Mouse (Mus musculus): ENCODE results near the gene Msmp. TPM values are rescaled to one million over a fixed set of nuclear protein-coding genes. Genes with fewer than 3 reads are reported as not detected.
"Not testable (repeated sequence)": the region's sequence is repeated elsewhere in the genome, so short reads cannot be mapped to it uniquely, and the experiment has no call there.

Msmp gene
- total RNA-seq, 4 experiments from 2014 or later = 0.52 TPM; not detected in 3

DNA sequence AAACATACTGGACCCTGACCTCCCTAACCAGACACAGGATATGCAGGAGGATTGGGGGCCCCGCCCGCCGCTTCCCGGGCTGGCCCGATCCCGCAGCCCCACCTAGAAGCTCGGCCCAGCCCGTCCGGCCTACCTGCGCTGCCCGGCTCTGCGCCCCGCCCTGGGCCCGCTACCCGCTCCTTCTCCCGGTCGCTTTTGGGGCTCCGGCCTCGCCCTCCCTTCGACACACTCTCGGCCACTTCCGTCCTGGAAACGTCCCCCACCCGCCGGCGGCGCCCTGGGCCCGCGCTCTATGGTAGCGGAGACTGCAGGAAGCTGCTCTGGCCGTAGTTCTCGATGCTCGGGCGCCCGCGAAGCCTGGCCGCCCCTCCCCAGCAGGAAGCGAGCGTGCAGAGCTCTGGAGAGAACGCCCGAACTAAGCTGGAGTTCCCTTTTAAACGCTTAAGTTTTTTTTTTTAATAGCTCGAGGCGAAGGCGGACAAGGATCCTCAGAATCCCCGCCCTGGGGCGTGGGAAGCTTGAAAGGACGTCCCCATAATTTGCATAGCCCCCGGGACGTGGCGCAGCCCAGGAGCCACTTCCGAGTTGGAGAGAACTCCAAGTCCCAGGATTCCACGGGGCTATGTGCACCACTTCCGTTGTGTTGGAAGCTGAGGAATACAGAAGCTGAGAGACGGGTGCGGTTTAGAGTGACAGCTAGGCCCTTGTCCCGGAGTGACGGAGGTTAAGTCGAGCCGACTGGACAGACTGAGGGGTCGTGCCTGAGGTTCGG lies 22.1 kb downstream of the Msmp start, which contains the start of the genes Creb3 and Tln1:
Gene Creb3, plus strand, starts transcription at position 336 of the 772 bp plus-strand sequence.
Gene Tln1, minus strand, starts transcription at position 695 of the 772 bp plus-strand sequence.
- DNase-seq (ENCODE audit: low spot score) = peak; percentile 98

DNA sequence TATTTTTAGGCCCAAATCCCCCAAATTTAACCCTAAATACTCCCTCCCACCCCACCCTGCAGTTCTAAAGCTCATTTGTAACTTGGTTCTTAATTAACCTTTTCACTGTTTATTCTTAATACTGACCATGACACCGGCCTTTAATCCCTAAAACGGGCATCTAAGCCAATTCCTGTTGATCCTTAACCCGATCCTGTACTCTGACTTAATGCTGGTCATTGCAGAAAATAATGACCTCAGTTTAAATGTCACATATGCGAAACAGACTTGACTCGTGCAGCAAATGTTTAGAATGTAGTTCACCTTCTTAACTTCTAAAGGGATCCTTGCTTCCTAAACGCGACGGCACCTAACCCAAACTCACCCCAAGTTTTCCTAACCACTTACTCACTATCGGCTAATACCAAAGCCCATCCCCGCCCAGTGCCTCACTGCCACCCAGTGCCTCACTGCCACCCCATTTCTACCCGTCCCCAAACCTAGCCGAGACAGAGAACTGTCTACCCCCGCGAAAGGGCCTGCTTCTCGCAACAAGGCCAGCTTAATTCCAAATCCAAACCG lies 22.8 kb downstream of the Msmp start:
- DNase-seq (ENCODE audit: low spot score) = no peak

DNA sequence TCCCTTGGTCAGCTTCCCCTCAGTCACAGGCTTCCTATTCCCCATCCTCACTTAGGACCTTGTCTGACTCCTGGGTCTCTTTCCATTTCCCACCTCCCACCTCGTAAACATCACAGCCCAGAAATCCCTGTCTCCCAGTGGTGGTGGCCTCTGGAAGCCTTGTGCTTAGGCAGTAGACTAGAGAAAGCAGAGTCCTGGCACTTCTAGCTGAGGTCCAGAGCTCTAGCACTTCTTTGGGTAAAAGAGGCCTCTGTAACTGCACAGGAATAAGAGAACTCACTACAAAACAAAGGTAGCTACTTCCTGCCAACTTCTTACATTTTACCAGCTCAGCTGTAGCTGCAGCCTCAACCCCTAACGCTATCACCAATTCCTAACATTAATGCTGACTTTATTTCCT lies 23.3 kb downstream of the Msmp start:
- DNase-seq (ENCODE audit: low spot score) = no peak

DNA sequence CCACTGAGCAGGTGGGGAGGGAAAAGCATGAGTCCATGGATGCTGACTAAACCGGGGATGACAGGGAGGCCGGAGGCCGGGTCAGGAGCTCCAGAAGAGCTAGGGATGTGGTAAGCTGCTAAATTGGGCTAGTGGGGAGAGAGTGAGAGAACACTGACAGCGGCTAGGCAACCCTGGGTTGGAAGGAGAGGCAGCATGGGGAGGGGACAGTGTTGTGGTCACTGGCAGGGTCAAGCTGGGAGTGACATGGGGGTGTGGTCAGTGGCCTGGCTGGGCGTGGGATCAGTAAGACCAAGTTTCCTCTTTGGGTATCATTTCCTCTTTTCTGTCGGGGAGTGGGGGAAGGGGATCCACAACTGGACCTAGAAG lies 24.1 kb downstream of the Msmp start:
- peak; percentile 72 for DNase-seq (ENCODE audit: low spot score)

DNA sequence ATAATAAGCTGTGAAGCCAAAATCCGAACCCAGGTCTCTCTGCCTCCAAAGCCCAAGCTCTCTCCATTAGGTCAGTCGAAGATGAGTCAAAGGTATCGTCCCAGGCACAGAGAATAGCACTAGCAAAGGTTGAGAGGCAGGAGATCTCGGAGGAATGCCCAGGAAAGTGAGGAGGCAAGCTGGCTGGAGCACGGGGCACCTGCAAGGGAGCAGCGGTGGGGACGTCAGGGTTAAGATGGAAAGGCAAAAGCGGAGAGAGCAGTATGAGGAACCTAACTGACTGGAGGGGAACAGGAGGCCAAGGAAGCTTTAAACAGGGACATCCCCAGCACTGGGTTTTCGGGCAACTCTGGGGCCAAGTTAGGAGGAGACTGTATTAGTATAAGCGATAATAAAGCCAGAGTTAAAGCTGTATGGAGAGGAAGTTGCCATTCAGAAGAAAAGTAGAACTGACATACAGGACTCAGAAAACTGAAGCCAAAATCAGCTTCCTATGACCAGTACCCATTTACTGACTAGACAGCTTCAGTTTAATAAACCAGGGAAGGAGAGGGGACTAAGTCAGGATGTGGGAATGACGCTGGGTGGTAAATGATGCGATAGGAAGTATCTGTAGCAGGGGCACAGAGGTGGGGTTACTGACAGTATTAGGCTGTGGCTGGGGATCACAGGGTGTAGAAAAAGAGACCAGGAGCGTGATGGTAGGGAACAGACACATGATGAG lies 24.6 kb downstream of the Msmp start:
- no peak for DNase-seq (ENCODE audit: low spot score)

DNA sequence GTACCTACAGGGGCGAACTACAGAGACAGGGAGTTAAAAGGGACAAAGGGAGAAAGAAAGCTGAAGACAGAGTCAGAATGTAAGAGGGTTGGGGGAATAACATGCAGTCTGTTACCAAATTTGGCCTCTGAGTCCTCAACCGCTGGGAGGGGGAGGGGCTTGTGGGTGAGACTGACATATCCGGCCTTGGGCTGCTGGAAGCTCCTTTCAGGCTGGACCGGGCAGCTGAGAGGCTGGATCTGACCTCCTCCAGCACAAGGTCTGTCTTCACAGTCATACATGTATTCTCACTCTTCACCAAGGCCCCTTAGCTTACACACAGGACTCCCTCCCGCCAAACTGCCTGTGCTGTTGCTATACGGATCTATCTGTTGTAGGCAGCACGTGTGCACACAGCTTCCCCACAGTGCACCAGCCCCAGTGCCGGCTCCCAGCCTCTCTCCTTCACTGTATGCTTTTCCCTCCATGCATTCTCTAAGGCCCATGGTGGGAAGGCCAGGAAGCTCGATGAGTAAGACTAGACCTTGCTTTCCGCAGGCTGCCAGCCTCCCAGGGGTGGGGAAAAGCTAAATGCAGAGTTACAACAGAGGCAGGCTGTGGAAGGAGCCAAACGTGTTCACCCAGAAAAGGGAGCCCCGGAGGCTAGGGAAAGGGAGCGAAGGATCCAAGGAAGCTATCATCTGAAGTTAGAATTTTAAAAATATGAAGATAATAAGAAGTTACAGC lies 25.5 kb downstream of the Msmp start:
- peak; percentile 70 for DNase-seq (ENCODE audit: low spot score)

GRCm38 (mm10) chr4:43558028-43558630 lies 26.2 kb downstream of the Msmp start:
- no peak for DNase-seq (ENCODE audit: low spot score)

DNA sequence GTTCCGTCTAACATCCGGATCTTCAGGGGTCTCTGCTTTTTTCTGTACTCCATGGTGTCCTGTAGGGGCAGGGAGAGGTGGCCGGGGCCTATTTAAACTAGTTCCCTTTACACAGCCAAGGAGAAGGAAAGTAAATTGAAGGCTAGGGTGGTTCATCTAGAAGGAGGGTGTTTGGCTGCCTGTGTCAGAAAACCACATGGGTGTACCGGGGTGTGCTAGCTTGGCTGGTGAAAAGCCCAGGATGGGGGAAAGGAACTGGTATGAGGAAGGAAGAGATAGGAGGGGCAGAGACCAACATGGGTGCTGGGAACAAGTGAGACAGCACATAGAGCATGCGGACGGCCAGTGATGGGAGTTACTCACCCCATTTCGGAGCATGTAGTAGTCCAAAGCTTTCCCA lies 28.4 kb downstream of the Msmp start:
- no peak for DNase-seq (ENCODE audit: low spot score)

DNA sequence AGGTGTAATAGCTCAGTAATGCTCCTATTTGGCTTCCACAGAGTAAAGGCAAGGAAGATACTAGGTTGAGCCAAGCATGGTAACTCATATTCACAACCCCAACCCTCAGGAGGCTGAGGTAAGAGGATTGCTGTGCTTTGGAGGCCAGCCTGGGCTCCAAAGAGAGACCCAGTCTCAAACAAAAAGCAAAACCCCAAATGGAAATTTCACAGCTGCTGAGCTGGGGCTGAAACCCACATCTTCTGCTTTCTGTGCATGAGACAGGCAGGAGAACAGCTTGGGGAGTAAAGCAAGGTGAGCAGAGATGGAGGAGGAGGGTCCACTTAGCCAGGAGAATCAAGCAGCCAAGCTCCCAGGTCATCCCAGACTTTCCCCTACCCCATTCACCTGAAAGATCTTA lies 30.4 kb downstream of the Msmp start:
- no peak for DNase-seq (ENCODE audit: low spot score)

GRCm38 (mm10) chr4:43552437-43552836 lies 31.9 kb downstream of the Msmp start:
- DNase-seq (ENCODE audit: low spot score) = no peak

- not testable (repeated sequence) for DNase-seq (ENCODE audit: low spot score)
Measured at GRCm38 (mm10) chr4:43551854-43552253, 32.4 kb downstream of the Msmp start.

DNA sequence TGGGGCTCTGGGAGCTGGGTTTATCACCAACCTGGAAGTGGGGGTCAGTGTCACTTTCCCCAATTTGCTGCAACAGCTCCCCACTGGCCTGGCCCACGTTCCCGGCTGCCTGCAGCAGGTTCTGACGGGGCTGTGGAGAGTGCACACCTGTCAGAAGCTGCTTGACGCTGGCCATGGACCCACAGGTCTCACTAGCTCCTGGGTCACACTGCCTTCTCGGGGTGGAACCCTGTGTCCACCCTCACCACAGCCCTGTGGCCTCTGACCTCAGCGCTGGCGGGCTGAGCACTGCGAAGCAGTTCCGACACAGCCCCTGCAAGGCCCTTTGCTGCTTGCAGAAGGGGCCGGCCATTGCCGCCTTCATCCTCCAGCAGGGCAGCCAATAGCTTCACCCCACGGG lies 35.2 kb downstream of the Msmp start:
- no peak for DNase-seq (ENCODE audit: low spot score)

DNA sequence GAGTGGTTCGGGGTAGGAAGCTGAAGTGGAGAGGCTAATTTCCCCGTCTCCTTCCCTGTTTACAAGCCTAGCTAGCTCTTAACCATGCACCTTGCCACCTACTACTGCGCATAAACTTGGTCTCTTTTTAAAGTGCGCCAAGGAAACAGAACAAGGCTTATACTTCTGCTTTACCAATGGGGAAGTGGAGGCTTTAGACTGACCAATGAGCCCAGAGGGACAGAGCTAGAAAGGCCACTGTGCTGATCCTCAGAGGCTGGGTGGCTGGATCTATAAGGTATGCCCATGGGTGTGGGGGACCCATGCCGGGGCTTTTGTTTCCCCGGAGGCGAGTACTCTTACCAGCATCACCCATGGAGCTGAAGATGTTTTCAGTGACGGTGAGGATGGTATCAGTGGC lies 37.1 kb downstream of the Msmp start:
- no peak for DNase-seq (ENCODE audit: low spot score)

- no peak for DNase-seq (ENCODE audit: low spot score)
Measured at GRCm38 (mm10) chr4:43546375-43547047, 37.8 kb downstream of the Msmp start.

- DNase-seq (ENCODE audit: low spot score) = no peak
Measured at GRCm38 (mm10) chr4:43542044-43542443, 42.2 kb downstream of the Msmp start.

- no peak for DNase-seq (ENCODE audit: low spot score)
Measured at GRCm38 (mm10) chr4:43536031-43536430, 48.3 kb downstream of the Msmp start.

GRCm38 (mm10) chr4:43535628-43536027 lies 48.7 kb downstream of the Msmp start:
- DNase-seq (ENCODE audit: low spot score) = no peak

DNA sequence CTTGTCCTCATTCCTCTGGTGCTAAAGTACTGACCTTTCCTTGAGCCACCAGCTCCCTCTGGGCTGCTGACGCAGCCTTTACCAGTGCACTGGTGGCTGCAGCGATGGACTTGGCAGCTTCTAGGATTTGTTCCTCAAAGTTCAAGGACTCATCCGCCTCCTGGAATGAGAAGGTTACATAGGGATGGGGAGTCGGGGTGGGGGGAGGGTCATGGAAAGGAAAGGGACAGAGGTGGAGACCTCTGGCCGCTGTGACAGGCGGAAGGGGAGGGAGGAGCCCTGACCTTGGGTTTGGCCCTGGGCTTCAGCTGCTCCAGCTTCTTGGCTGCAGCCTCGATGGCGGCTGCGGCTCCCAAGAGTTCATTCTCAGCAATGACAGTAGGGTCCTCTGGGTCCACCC lies 51.0 kb downstream of the Msmp start:
- DNase-seq (ENCODE audit: low spot score) = no peak
